Mouse (Mus musculus) midbrain, embryonic 13.5 days (tissue): Measurements from ENCODE around the gene Hapln2. TPM values are rescaled to one million over a fixed set of nuclear protein-coding genes. Genes with fewer than 3 reads are reported as not detected.

Source experiments
- ATAC-seq: fragments of 200-750 bp; cut with Nextera tagmentation; 2 replicates; pipeline ENCODE4 v1.8.0; 2017; ENCODE audit warnings: mild to moderate bottlenecking, moderate TSS enrichment, moderate library complexity
- H3K27ac ChIP-seq: fragments of 300-500 bp; sonication (generic); 2 replicates; pipeline ENCODE4 v1.5.1; 2015; ENCODE audit warnings: inconsistent platforms, mild to moderate bottlenecking, moderate library complexity
- H3K27me3 ChIP-seq: fragments of 300-500 bp; sonication (generic); 2 replicates; pipeline ENCODE4 v1.6.1; 2015; ENCODE audit warnings: mild to moderate bottlenecking, inconsistent platforms
- H3K36me3 ChIP-seq: fragments of 300-500 bp; sonication (generic); 2 replicates; pipeline ENCODE4 v1.6.1; 2015; ENCODE audit warnings: mild to moderate bottlenecking, inconsistent platforms
- H3K4me1 ChIP-seq: fragments of 300-500 bp; sonication (generic); replicated peaks from 2 replicates; pipeline ENCODE4 v1.6.1; 2015; ENCODE audit warnings: inconsistent platforms
- H3K4me2 ChIP-seq: fragments of 300-500 bp; sonication (generic); replicated peaks from 2 replicates; pipeline ENCODE4 v1.6.1; 2015; ENCODE audit warnings: moderate library complexity, mild to moderate bottlenecking, inconsistent platforms
- H3K4me3 ChIP-seq: fragments of 300-500 bp; sonication (generic); replicated peaks from 2 replicates; pipeline ENCODE4 v1.5.1; 2015; ENCODE audit warnings: mild to moderate bottlenecking, inconsistent platforms
- H3K9ac ChIP-seq: fragments of 300-500 bp; sonication (generic); replicated peaks from 2 replicates; pipeline ENCODE4 v1.6.1; 2015; ENCODE audit warnings: mild to moderate bottlenecking, inconsistent platforms
- H3K9me3 ChIP-seq: fragments of 300-500 bp; sonication (generic); 2 replicates; pipeline ENCODE4 v1.6.1; 2016; ENCODE audit warnings: mild to moderate bottlenecking, inconsistent platforms
- WGBS: fragments of 180-500 bp; shearing (Covaris S2); methylation state at CpG from one replicate; pipeline ENCODE4 v1.1.7; 2015; 5-methylcytosine and 5-hydroxymethylcytosine counted together
- polyA plus RNA-seq: library from polyadenylated mRNA; unstranded; fragments of >200 nt; fragmentation: Nextera tagmentation; extraction: Ambion mirVana; gene quantifications from 2 replicates; pipeline ENCODE4 v1.2.1, GENCODE M21; 2015

Gene Hapln2
- polyA plus RNA-seq, 1 experiment from 2014 or later: 0.55 TPM

DNA sequence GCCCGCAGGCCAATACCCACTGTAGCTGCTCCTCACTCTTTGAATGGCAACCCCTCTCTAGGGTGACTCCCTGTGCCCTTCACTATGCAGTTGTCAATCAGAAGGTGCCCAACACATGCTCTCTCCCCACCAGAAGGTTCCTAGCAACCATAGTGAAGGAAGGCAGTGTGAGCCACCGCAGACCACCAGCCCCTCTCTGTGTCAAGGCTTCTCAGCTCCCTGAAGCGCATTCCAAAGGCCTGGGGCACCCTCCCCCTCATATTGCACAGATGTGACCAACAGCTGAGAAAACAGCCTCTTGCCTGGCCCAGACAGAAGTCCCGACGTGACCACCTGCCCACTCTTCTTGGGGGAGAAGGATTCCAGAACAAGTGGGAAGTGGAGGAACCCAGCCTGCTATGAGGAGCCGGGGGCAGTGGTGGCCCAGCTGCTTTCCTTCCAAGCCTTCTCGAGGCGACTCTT is 55.1 kb downstream of the Hapln2 start:
- ATAC-seq: peak; percentile 44
- Histone ChIP-seq H3K36me3 (peaks cover 19% of the 10 kb centered on the region), H3K4me2 (peak overlapping the region; percentile 94), H3K4me3 (peak overlapping the region; percentile 70), H3K27ac (peak overlapping the region; percentile 90), H3K4me1 (peaks cover 55% of the 10 kb centered on the region), H3K9ac (peak overlapping the region; percentile 89), H3K9me3 (no peaks in the 10 kb centered on the region), H3K27me3 (no peaks in the 10 kb centered on the region)
- 3% methylated on average over 8 of the region's 8 CpGs for WGBS

Other genes starting within 250 kb of the Hapln2 start
- 2.4 and 2.5 TPM in 2 replicates for gene Ntrk1, start 232.4 kb downstream of the Hapln2 start, polyA plus RNA-seq
- gene Insrr, start 230.6 kb downstream of the Hapln2 start, polyA plus RNA-seq: 0.82 and 0.87 TPM in 2 replicates
- 4.8 and 7.1 TPM in 2 replicates for gene Pear1, start 203.3 kb downstream of the Hapln2 start, polyA plus RNA-seq
- not detected in 2 replicates for gene Sh2d2a, start 180.8 kb downstream of the Hapln2 start, polyA plus RNA-seq
- gene Prcc, start 142.0 kb downstream of the Hapln2 start, polyA plus RNA-seq: 13.8 and 15.6 TPM in 2 replicates
- gene Hdgf, start 121.3 kb downstream of the Hapln2 start, polyA plus RNA-seq: 125 and 176 TPM in 2 replicates
- 69.1 and 72.1 TPM in 2 replicates for gene Mrpl24, start 108.1 kb downstream of the Hapln2 start, polyA plus RNA-seq
- gene Isg20l2, start 97.3 kb downstream of the Hapln2 start, polyA plus RNA-seq: 49.2 and 51.0 TPM in 2 replicates
- gene Rrnad1, start 96.9 kb downstream of the Hapln2 start, polyA plus RNA-seq: 19.8 and 24.9 TPM in 2 replicates
- gene Crabp2, start 78.9 kb downstream of the Hapln2 start, polyA plus RNA-seq: 129 and 135 TPM in 2 replicates
- gene Nes, start 56.5 kb downstream of the Hapln2 start, polyA plus RNA-seq: 61.9 and 77.6 TPM in 2 replicates
- gene Bcan, start 27.4 kb downstream of the Hapln2 start, polyA plus RNA-seq: 10.1 and 14.0 TPM in 2 replicates
- gene Gpatch4, start 15.5 kb upstream of the Hapln2 start, polyA plus RNA-seq: 28.1 and 28.3 TPM in 2 replicates
- 154 and 157 TPM in 2 replicates for gene Naxe, start 30.9 kb upstream of the Hapln2 start, polyA plus RNA-seq
- not detected in 2 replicates for gene Ttc24, start 50.7 kb upstream of the Hapln2 start, polyA plus RNA-seq
- gene Iqgap3, start 54.4 kb upstream of the Hapln2 start, polyA plus RNA-seq: 6.2 and 6.6 TPM in 2 replicates
- 15.1 and 16.9 TPM in 2 replicates for gene Mef2d, start 114.8 kb upstream of the Hapln2 start, polyA plus RNA-seq
- 0.12 TPM in 1 of 2 replicates, not detected in the other for gene Rhbg, start 227.1 kb upstream of the Hapln2 start, polyA plus RNA-seq